In genomic region chr17:63413973-63414580, GRCm38 (mm10) we compare ENCODE assay signal across 9 mouse cellular contexts.
DNase-seq lines count a peak whose midpoint lies in the region; ATAC-seq and TF ChIP-seq lines count a peak whose summit lies in the region.
"Had no signal": no experiment of that assay in that cellular context is flagged by ENCODE, and none has a peak within 500 bp of the region (broad histone marks: within the 10 kb centered on the region; RNA-seq: fewer than 3 reads in every experiment).

No protein-coding gene starts in this region.

- TF ChIP-seq POLR2A in bone marrow macrophage, adult 2 months (IDR thresholded peaks at IDR 0.05; ENCODE audit: borderline replicate concordance, low read depth, low read length) = no peak

- H3K4me1 ChIP-seq in bone marrow macrophage, adult 2 months (ENCODE audit: control insufficient read depth, insufficient read depth, low read length) = no peaks in the 10 kb centered on the region

- TF ChIP-seq CTCF in layer of hippocampus, adult 2 months (conservative IDR thresholded peaks at IDR 0.05) = peak; percentile 92
- 0 out of 2 replicates have a peak, but pooled peaks have one; percentile 32 for TF ChIP-seq CTCF in bone marrow macrophage, adult 2 months (IDR thresholded peaks at IDR 0.05; ENCODE audit: low read depth, low read length)

- H3K4me3 ChIP-seq in layer of hippocampus, adult 2 months = no peak overlapping the region
- H3K4me3 ChIP-seq in bone marrow macrophage, adult 2 months (ENCODE audit: insufficient read depth, low read length) = no peak overlapping the region
- H3K4me3 ChIP-seq: liver, embryonic 13.5 days had no signal

- DNase-seq in cerebellum, adult 9-10 months = peak; percentile 42
- DNase-seq in cerebellum, adult 11 months = no peak
- no peak for DNase-seq in layer of hippocampus, adult 2 months (ENCODE audit: low spot score in 2 of 2)
- DNase-seq in layer of hippocampus, adult 8-10 months (ENCODE audit: low spot score in 2 of 2) = no peak
- peak; percentile 61 for DNase-seq in lung, postnatal 36 days
- no peak for DNase-seq in right cerebral cortex, adult 2 months (ENCODE audit: low spot score in 2 of 2)
- DNase-seq: liver, embryonic 13.5 days had no signal

- H3K27ac ChIP-seq in layer of hippocampus, adult 2 months = no peak overlapping the region
- H3K27ac ChIP-seq in bone marrow macrophage, adult 2 months (ENCODE audit: insufficient read depth, low read depth, low read length) = no peak overlapping the region
- H3K27ac ChIP-seq: liver, embryonic 13.5 days had no signal

- ATAC-seq in granulocyte monocyte progenitor cell, adult 5-6 weeks (replicated peaks; ENCODE audit: poor library complexity, severe bottlenecking) = no peak; the same call in 1 of the 2 replicates

Comparison
In these comparisons a context has a peak if more than half of its experiments do, and no peak if none do; other contexts are left out.
1. DNase-seq: peak in cerebellum, adult 9-10 months (single experiment) and lung, postnatal 36 days (single experiment); none in cerebellum, adult 11 months (single experiment), layer of hippocampus, adult 2 months (0 of 2), layer of hippocampus, adult 8-10 months (0 of 2) and right cerebral cortex, adult 2 months (0 of 2).